Mouse (Mus musculus): ENCODE measurements around the gene Ssbp4.

DNA sequence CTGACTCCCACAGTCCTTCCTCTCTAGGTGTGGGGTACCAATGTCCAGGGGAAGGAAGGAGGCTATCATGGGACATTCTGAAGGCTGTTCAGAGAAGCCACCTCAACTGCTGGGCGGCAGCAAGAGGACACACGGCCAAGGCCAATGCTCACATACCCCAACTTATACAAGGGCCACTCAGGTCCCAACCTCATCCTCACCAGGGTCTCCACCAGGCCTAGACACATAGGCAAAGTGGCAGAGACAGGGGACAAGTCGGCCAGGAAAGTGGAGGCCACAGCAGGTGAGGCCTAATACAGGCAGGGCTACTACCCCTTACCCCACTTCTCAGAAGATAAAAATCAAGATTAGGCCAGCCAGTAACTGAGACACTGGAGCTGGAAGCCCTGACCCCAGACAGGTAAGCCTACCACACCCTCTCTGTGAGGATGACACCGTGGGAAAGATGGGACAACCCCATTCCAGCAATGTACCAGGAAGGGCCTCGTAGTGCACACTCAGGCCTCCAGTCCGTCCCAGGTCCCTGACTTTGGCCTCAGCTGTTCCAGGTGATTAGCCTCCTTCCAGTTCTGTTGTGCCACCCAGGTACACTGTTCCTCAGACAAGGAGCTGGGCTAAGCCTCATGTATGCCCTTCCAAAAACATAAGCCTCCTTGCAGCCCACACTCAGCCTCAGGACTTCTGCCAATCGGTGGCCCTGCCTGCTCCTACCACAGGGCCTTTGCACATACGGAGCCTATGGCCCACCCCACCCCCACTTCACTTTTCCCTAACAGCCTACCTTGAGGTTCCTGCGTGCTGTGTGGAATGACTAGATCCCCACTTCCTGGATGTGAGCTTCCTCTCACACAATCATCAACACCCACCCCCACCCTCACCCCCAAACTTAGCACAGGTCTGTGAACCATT, 2.5 kb downstream of the Ssbp4 start:
- no peak for TF ChIP-seq CTCF (IDR thresholded peaks at IDR 0.05; ENCODE audit: low read depth)
- TF ChIP-seq EP300 (IDR thresholded peaks at IDR 0.05; ENCODE audit: low read depth), result no peak
